Mouse (Mus musculus) thymus, adult 2 months (tissue): ENCODE results near the gene Creb5. TPM values are rescaled to one million over a fixed set of nuclear protein-coding genes. Genes with fewer than 3 reads are reported as not detected.

ENCODE experiments used
- DNase-seq: peaks from one replicate; pipeline ENCODE4 v3.0.0; 2021
- H3K27ac ChIP-seq: fragments of 200-500 bp; 2 replicates; pipeline ENCODE4 v1.5.1; 2012; ENCODE audit warnings: low read length, control low read depth; ENCODE audit not compliant: control insufficient read depth, insufficient read depth
- H3K27me3 ChIP-seq: fragments of 200-500 bp; 2 replicates; pipeline ENCODE4 v1.6.1; 2012; ENCODE audit warnings: mild to moderate bottlenecking, low read length, moderate library complexity, mixed read lengths; ENCODE audit not compliant: control insufficient read depth, insufficient read depth
- H3K36me3 ChIP-seq: fragments of 200-500 bp; 2 replicates; pipeline ENCODE4 v1.6.1; 2012; ENCODE audit warnings: mild to moderate bottlenecking, low read length, moderate library complexity; ENCODE audit not compliant: control insufficient read depth, insufficient read depth
- H3K4me1 ChIP-seq: fragments of 200-500 bp; replicated peaks from 2 replicates; pipeline ENCODE4 v1.6.1; 2012; ENCODE audit warnings: low read length; ENCODE audit not compliant: control insufficient read depth, insufficient read depth
- H3K4me3 ChIP-seq: fragments of 200-500 bp; 2 replicates; pipeline ENCODE4 v1.5.1; 2012; ENCODE audit warnings: mild to moderate bottlenecking, low read length, control low read depth, moderate library complexity; ENCODE audit not compliant: control insufficient read depth, insufficient read depth
- CTCF ChIP-seq: fragments of 200-500 bp; IDR thresholded peaks from 2 replicates; pipeline ENCODE4 v1.5.1; 2012; ENCODE audit warnings: mild to moderate bottlenecking, control low read depth, low read length, moderate library complexity, borderline replicate concordance; ENCODE audit not compliant: control insufficient read depth, poor library complexity, insufficient read depth; ENCODE audit errors: extremely low read depth
- POLR2A ChIP-seq: fragments of 200-500 bp; IDR thresholded peaks from 2 replicates; pipeline ENCODE4 v1.6.1; 2012; ENCODE audit warnings: mild to moderate bottlenecking, low read length, control low read depth, moderate library complexity; ENCODE audit not compliant: control insufficient read depth, poor library complexity, insufficient read depth; ENCODE audit errors: extremely low read depth
- WGBS: fragments of 180-500 bp; shearing (Covaris S2); methylation state at CpG from one replicate; pipeline ENCODE4 v1.1.7; 2018; 5-methylcytosine and 5-hydroxymethylcytosine counted together
- polyA plus RNA-seq: library from polyadenylated mRNA; depleted of rRNA; stranded (reverse); fragments of >200 nt; gene quantifications from 2 replicates; pipeline ENCODE4 v1.2.3, GENCODE M21; 2012

Gene Creb5
- polyA plus RNA-seq, 1 experiment, result 0.96 TPM

- no peaks in the 10 kb centered on the region for H3K27me3 ChIP-seq
- no peak overlapping the region for H3K4me3 ChIP-seq
- H3K36me3 ChIP-seq, result no peaks in the 10 kb centered on the region
- no peaks in the 10 kb centered on the region for H3K4me1 ChIP-seq
- no peak for TF ChIP-seq CTCF
- no peak for TF ChIP-seq POLR2A
- no peak for DNase-seq
- no peak overlapping the region for H3K27ac ChIP-seq
- WGBS, result 54% methylated on average over 11 of the region's 11 CpGs
Measured at GRCm38 (mm10) chr6:53662858-53663833, 376.1 kb downstream of the Creb5 start.

- 97% methylated on average over 1 of the region's 1 CpGs for WGBS
- TF ChIP-seq POLR2A (no peak), CTCF (no peak)
- Histone ChIP-seq H3K4me1 (no peaks in the 10 kb centered on the region), H3K27ac (no peak overlapping the region), H3K36me3 (no peaks in the 10 kb centered on the region), H3K27me3 (no peaks in the 10 kb centered on the region), H3K4me3 (no peak overlapping the region)
- no peak for DNase-seq
Measured at GRCm38 (mm10) chr6:53664759-53665158, 377.7 kb downstream of the Creb5 start.

GRCm38 (mm10) chr6:53666503-53666902, 379.4 kb downstream of the Creb5 start:
- Histone ChIP-seq H3K4me1 (no peaks in the 10 kb centered on the region), H3K27ac (no peak overlapping the region), H3K4me3 (no peak overlapping the region), H3K36me3 (no peaks in the 10 kb centered on the region), H3K27me3 (no peaks in the 10 kb centered on the region)
- TF ChIP-seq POLR2A, result no peak
- no peak for TF ChIP-seq CTCF
- DNase-seq, result no peak
- 78% methylated on average over 5 of the region's 5 CpGs for WGBS

GRCm38 (mm10) chr6:53678307-53678706, 391.2 kb downstream of the Creb5 start:
- H3K36me3 ChIP-seq, result no peaks in the 10 kb centered on the region
- H3K27ac ChIP-seq, result no peak overlapping the region
- WGBS, result 92% methylated on average over 1 of the region's 1 CpGs
- DNase-seq, result no peak
- TF ChIP-seq CTCF (no peak), POLR2A (no peak)
- H3K4me3 ChIP-seq, result no peak overlapping the region
- H3K4me1 ChIP-seq, result no peaks in the 10 kb centered on the region
- no peaks in the 10 kb centered on the region for H3K27me3 ChIP-seq

- H3K4me1 ChIP-seq, result no peaks in the 10 kb centered on the region
- H3K4me3 ChIP-seq, result no peak overlapping the region
- H3K27me3 ChIP-seq, result no peaks in the 10 kb centered on the region
- H3K36me3 ChIP-seq, result no peaks in the 10 kb centered on the region
- no peak overlapping the region for H3K27ac ChIP-seq
- 97% methylated on average over 8 of the region's 8 CpGs for WGBS
- no peak for DNase-seq
- TF ChIP-seq CTCF (no peak), POLR2A (no peak)
Measured at GRCm38 (mm10) chr6:53680046-53680445, 393.0 kb downstream of the Creb5 start.

- no peak for DNase-seq
- no peak for TF ChIP-seq CTCF
- no peak for TF ChIP-seq POLR2A
- no peaks in the 10 kb centered on the region for H3K36me3 ChIP-seq
- H3K4me3 ChIP-seq, result no peak overlapping the region
- H3K4me1 ChIP-seq, result no peaks in the 10 kb centered on the region
- no peaks in the 10 kb centered on the region for H3K27me3 ChIP-seq
- no peak overlapping the region for H3K27ac ChIP-seq
- WGBS, result 66% methylated on average over 2 of the region's 2 CpGs
Measured at GRCm38 (mm10) chr6:53684416-53684815, 397.3 kb downstream of the Creb5 start.
